Mouse (Mus musculus): ENCODE data around the gene Me1. TPM values are rescaled to one million over a fixed set of nuclear protein-coding genes. Genes with fewer than 3 reads are reported as not detected.

Gene Me1
- total and polyA plus RNA-seq, 3 experiments: 307 to 1,611 (median 1,216) TPM

DNA sequence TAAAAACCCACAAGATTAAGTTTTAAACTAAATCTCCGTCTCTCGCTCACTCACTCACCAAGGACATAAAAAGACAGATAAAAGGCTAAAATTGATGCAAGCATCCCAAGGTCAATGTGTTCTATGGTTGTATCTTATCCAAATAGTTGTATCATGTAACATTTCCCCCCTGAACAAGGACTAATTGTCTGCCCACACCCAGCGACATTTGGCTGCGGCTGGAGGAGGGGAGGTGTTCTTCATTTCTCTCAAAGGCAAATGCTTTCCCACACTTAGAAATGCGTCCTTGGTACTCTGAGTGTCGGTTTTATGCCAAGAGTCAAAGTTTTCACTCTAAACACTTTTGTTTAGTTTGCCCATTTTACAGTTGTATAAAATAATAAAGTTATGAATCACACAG is 13.2 kb upstream of the Me1 start:
- DNase-seq: peak; percentile 74

GRCm38 (mm10) chr9:86707431-86707830 is 11.7 kb upstream of the Me1 start:
- DNase-seq: no peak

DNA sequence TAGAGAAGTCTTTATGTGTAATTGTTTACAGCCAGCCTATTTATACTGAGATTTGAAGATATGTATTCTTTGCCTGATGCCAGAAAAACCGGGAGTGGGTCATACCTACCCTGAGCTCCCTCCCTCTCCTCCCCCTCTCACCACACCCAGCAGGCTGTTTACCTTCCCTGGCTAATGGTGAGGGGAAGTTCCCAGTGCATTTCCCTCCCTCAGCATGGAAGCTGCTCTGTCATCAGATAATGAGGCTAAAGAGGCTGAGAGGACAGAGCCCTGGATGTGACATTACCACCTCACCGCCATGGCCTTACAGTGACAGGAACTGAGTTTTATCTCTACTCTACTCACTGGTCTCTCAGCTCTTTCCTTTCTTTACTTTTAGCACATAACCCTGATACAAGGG is 6.1 kb upstream of the Me1 start:
- DNase-seq: no peak

DNA sequence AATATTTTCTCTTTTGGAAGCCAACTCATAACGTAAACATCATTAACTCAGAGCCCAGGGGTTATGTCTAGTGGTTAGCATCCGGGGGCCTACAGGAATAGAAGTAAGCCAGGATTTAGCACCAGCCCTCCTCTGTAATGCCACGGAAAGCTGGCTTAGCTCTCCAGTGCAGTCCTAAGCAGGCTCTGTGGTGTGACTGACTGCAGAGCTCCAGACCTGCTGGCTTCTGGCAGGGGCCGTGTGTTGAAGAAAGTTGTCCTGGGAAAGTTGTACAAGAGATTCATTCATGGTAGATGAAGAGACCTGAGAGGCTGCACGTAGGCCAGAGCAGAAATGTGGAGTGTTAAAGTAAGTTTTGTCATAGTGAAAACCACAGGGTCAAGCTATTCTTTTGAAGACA is 5.5 kb upstream of the Me1 start:
- no peak for DNase-seq

- DNase-seq: no peak
These were observed 445 bp downstream of the Me1 start for GRCm38 (mm10) chr9:86695199-86695817.

DNA sequence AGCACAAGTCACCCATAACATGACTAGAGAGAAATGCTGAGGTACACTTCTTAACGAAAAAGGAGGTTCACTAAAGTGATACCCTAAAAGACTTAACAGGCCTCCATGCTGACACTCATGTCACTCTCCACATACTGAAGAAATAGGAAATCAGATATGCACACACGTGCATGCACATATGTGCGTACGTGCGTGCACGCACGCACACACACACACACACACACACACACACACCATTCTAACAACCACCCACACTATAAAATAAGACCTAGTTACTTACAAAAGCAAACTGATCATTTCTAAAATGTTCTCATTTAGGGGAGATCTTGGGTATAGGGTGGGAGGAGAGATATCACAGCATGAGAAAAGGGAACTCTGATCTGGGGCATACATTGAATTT is 1.1 kb downstream of the Me1 start:
- DNase-seq: no peak

DNA sequence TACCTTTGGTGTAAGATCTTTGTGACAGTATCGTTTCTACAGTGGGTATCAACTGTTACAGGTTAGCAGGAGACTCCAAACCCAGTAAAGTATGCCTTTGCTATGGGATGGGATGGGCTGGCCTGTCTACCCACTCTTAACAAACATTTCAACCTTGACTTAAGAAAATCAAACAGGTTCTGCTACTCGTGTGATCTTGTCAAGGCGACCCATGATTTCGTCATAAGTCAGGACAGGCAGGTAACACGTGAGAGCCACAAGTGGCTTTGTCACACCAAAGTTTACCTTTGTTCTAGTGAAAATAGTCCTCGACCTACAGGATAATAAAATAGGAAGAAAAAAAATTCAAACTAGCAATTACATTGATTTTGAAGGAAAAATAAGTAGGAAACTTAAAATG is 1.8 kb downstream of the Me1 start:
- no peak for DNase-seq

GRCm38 (mm10) chr9:86692676-86693075 is 3.1 kb downstream of the Me1 start:
- peak; percentile 61 for DNase-seq

DNA sequence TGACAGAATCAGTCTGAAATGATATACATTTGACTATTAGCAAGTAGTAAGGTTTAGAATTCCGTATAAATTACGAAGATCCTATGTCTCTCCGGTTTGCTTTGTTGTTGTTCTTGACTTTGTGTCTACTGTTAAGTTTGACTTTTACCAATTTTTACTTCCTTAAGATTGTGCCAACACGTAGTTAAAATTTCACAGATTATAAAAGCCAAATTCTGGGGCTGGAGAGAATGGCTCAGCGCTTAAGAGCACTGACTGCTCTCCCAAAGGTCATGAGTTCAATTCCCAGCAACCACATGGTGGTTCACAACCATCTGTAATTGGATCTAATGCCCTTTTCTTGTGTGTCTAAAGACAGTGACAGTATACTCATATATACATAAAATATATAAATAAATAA is 3.5 kb downstream of the Me1 start:
- no peak for DNase-seq

DNA sequence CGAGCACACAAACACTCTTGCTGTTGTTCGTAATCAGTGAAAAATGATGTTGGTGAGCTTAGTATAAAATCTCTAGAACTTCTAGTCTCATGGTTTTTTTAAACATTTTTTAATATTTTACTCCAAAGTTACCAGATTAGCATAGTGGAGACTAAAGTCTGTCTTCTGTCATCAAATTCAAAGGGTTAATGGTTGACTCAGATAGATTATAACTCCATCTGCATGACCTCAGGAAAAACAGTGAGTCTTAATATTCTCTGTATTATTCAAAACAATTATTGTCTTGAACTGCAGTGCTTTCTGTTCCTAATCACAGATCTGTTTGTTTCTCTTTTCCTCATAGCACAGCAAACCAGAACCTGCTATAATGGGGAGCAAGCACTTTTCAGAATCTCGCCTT is 4.7 kb downstream of the Me1 start:
- no peak for DNase-seq

GRCm38 (mm10) chr9:86683713-86684209 is 12.0 kb downstream of the Me1 start:
- no peak for DNase-seq

GRCm38 (mm10) chr9:86682844-86683243 is 12.9 kb downstream of the Me1 start:
- DNase-seq: no peak

DNA sequence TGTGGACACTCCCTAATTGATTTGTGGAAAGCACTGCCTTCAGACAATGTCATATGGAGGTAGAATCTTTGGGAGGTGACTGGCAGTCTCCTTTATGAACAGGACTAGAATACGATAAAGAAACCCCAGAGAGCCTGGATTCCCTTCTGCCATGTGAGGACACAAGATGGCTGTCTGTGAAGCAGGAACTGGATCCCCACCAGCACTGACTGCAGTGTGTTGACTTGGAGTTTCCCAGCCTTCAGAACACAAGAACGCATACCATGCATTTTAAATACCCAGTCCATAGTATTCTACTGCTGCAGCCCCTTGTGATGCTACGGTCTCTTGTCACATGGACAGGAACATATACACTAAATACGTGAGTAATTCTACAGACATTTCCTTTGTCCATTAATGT is 13.5 kb downstream of the Me1 start:
- DNase-seq: no peak

DNA sequence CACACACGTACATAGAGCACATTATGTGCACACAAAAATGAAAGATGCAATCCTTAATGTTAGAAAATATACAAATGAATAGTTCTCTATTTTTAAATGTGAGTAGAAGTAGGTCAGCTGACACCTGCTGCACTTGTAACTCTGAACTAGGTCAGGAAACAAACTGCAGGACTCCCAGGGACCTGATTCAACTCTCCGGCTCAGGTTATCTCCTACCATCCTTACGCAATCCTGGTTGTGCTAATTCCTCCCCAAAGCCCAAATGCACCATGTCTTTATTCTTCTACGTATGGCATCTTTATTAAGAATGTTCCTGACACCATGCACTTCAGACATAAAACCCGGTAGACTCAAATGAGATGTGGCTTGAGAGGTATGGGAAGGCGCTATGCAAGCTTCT is 15.3 kb downstream of the Me1 start:
- no peak for DNase-seq

- DNase-seq: no peak
These were observed 15.8 kb downstream of the Me1 start for GRCm38 (mm10) chr9:86679843-86680417.

- no peak for DNase-seq
These were observed 19.5 kb downstream of the Me1 start for GRCm38 (mm10) chr9:86676246-86676645.

GRCm38 (mm10) chr9:86675426-86675825 is 20.3 kb downstream of the Me1 start:
- no peak for DNase-seq

DNA sequence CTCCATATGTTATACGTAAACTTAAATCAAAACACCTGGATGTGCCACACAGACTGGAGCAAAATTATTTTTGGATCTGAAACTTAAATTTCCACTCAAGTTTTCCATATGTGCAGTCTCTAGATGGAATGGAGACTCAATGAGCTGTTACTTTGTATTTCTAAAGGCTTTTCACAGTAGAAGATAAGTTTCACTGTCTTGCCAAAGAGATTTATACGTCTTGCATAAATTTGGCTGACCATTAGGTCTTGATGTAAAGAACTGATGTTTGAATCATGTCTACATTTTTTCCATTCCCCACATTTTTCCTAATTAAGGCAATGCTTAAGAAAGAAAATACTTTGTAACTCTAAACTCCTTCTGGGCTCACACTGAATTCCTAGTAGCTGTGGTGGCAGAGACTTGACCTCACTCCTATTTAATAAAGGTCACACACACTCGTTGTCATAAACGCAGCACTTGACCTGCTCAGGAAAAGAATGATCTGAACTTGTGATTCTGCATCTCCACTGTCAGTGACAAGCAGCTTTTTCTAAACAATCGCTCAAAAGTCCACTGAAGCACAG is 22.8 kb downstream of the Me1 start:
- no peak for DNase-seq

GRCm38 (mm10) chr9:86668590-86669252 is 27.0 kb downstream of the Me1 start:
- no peak for DNase-seq

GRCm38 (mm10) chr9:86667138-86667750 is 28.5 kb downstream of the Me1 start:
- no peak for DNase-seq

GRCm38 (mm10) chr9:86661679-86662078 is 34.1 kb downstream of the Me1 start:
- DNase-seq: no peak

GRCm38 (mm10) chr9:86661266-86661665 is 34.5 kb downstream of the Me1 start:
- DNase-seq: no peak

GRCm38 (mm10) chr9:86660327-86660726 is 35.4 kb downstream of the Me1 start:
- no peak for DNase-seq
